Mouse (Mus musculus) gastrocnemius, adult 18-20 months (tissue): ENCODE results near the gene Cphx2. TPM values are rescaled to one million over a fixed set of nuclear protein-coding genes. Genes with fewer than 3 reads are reported as not detected.
"Not testable (repeated sequence)": the region's sequence is repeated elsewhere in the genome, so short reads cannot be mapped to it uniquely, and the experiment has no call there.

Experiments used
- DNase-seq: peaks from one replicate; pipeline ENCODE4 v3.0.0; 2021; ENCODE audit warnings: low spot score
- long read RNA-seq, 2 experiments: library from polyadenylated mRNA; stranded (forward); transcript quantifications; one replicate each; pipeline ENCODE4 v2.0.0; 2021
- total RNA-seq, 2 experiments: library from RNA; stranded (reverse); gene quantifications; 2 replicates each; pipeline ENCODE4 v1.2.3; 2021

Gene Cphx2
- total RNA-seq = not detected
- long read RNA-seq, experiment 1 = 0 reads
- long read RNA-seq, experiment 2 = 0 reads

DNA sequence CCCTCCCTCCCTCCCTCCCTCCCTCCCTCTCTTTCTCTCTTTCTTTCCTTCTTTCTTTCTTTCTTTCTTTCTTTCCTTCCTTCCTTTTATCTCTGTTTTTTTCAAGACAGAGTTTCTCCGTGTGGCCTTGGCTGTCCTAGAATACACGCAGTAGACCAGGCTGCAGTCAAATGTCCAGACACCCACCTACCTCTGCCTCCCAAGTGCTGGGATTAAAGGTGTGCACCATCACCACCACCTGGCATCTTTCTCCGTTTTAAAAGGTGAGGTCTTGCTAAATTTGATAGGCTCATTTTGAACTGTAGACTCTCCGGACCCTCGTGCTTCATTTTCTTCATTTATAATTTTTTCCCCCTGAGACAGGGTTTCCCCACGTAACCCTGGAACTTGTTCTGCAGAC is at the start of gene Cphx2:
Gene Cphx2, plus strand, starts transcription at position 301 of the 400 bp plus-strand sequence.
- DNase-seq = not testable (repeated sequence)

DNA sequence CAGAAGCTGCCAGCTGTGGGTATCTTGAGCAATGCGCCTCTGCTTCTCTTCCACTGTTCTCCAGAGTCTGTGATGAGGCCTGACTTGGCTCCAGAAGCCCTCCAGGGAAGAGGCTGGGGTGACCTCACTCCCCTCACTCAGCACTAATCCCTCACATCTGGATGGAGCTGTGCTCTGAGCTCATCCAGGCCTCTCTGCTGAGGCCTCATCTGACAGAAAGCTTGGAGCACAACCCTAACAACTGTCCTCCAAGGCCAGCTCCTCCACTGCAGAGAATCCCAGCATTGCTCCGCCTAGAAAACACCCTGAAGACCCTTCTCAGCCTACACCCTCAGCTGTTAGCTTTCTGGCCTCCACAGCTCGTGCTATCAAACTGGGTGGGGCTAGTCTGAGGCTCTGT is 47.0 kb upstream of the Cphx2 start:
- not testable (repeated sequence) for DNase-seq

- not testable (repeated sequence) for DNase-seq
Observed at GRCm38 (mm10) chr14:26035439-26035838, 45.9 kb upstream of the Cphx2 start.

DNA sequence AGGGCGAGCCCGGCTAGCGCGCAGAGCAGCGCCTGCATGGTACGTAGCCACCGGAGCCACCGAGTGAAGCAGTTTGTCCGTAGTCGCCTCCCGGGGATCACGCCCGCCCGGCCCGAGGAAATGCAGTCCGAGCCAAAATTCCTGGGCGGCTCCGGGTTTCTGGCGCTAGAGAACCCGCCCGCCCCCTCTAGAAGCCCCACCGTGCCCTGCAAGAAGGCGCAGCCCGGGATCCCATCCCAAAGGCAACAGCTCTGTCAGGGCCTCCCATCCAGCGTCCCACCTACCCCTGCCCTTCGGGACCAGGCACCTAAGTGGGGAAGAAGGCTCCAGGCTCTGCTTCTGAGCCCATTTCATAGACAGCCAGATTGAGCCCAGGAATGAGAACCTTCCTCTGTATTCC is 38.7 kb upstream of the Cphx2 start, which contains the start of gene Gm9780:
Gene Gm9780, minus strand, starts transcription at position 101 of the 400 bp plus-strand sequence.
- not testable (repeated sequence) for DNase-seq

DNA sequence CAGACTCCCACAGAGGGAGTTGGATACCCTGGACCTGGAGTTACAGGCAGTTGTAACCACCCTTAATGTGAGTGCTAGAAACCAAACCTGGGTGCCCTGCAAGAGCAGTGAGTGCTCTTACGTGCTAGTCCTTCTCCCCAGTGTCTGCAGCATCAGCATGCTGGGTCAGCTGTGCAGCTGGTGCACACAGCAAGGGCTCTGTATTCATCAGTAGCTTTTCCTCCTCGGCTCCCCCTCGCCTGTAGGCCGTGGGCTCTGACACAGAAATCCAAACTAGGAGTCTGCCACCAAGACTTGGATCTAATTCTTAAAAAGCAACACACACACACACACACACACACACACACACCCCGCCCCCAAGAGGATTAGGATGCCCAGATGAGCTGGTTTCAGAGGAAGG is 36.3 kb upstream of the Cphx2 start:
- DNase-seq = not testable (repeated sequence)

DNA sequence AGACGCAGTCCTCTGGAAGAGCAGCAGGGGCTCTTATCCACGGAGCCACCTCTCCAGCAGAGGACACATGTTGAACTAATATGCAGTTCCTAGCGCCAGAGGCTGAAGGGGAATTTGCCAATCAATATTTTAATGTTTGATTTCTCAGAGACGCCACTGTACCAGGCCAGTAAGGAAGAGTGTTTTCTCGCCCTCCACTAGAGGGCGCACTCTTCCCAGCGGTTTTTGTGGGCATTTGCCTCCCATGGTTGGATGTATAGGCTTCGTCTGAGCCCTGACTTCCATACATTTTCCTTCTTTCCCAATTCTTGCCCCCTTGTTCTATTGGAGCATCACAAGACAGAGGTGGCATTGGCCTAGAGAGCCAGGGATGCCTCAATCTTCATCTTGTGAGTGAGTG is 34.3 kb upstream of the Cphx2 start:
- not testable (repeated sequence) for DNase-seq

DNA sequence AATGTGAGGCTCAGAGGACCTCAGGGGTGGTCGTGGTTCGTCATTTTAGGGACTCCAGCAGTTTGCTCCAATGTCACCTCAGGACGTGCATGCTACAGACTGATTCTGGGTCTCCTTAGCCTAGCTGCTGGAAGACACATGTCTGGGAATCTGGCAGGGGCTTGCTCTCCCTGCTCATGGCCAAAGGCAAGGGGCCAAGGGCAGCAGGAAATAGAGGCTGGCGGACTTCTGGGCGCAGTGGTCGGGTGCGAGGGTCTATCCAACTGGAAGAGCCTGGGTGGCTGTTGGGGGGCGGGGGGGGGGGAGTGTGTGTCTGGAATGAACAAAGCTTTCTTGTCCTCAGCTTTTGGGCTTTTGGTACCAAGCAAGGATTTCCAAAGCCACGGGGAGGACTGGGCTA is 32.5 kb upstream of the Cphx2 start:
- DNase-seq = not testable (repeated sequence)

DNA sequence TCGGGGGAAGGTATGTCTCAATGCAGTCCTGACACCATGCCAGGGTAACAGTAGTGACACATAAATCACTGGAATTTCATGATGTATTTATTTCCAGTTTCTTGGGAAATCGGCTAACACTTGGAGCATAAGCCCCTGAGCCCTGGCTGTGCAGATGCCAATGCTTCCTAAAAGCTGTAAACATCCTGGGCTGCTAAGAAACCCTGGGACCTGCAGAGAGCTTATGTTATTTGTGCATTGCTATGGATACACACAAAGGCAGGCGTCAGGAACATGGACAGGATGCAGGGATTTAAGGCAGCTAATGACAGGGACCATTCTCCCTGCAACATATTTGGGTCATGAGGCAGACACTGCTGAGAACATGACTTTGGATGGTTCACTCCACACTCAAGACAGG is 23.1 kb upstream of the Cphx2 start:
- DNase-seq = not testable (repeated sequence)

- not testable (repeated sequence) for DNase-seq
Observed at GRCm38 (mm10) chr14:26059362-26059761, 22.0 kb upstream of the Cphx2 start.

DNA sequence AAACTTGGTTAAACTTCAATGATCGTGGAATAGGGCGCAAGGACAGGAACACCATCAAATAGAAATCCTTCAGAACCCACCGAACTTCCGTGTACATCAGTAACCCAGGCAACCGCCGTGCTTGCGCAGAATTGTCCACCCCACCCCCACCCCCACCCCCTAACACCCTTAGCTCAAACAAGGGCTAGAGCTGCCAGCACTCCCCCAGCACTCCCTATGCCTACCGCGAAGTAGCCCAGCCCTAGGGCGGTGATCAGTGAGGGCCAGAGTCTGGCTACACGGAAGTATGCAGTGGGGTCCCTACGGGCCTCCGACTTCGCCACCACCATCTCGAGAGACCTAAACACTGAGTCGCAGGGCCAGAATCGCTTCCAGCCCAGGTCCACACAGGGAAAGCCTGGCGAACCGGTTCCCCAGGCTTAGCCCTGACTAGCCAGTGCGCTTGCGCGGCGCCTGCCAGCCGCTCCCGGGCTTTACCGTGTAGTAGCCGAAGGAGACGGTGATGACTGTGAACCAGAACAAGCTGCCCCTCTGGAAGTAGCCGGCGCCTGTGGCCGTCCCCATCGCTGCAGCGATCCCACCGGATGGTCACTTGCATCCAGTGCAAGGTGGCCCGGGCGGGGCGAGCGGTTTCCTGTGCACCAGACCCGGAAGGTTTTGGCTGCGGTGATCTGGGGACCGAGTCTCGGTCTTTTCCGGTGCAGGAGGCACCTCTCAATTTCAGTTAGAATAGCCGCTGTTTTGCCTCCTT is 14.6 kb upstream of the Cphx2 start:
- not testable (repeated sequence) for DNase-seq

DNA sequence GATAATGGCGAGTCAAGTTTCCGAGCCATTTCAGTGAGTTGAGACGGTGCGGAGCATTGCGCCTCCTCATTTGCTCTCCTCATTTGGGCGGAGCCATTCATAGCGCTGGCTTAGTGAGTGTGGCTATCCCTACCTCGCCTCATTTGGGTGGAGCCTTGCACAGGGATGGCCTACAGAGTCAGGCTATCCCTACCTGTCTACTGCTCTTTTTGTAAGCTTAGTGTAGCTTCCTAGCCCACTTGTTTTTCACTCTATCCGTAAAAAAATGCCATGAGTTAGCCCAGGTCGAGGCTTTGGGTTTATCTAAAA is 14.0 kb upstream of the Cphx2 start, which contains the start of gene Tmem254c:
Gene Tmem254c, minus strand, starts transcription at position 31 of the 309 bp plus-strand sequence.
- DNase-seq = not testable (repeated sequence)

DNA sequence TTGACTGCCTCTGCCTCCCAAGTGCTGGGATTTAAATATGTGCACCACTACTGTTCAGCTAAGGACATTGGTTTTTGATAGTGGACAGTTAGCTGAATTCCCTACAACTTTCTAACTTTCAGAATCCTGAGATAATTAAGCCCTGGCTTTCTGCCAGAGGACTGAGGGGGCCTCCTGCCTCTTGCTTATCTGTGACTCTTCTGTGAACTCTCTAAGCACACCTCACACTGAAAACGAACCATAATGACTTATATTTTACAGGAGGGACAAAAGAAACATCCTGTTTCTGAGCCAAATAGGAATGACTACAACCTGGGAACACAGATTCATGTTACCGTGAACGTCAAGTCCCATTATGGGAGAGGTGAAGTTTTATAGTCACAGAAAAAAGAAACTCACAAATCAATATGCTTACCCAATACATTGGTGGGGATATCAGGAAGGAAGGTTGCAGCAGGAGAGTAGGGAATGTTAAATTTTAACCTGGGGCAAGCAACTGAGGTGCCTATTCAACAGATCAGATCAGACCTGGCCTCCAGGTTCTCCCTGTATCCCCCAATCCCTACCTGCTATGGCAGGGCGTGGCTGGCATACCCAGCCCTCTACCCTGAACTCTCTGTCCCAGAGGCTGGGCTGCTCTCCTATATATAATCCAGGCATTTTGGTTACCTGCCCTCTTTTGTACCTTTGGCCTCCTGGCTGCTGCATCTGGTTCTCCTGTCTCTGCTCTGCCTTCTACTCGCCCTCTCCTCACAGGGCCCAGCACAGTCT is 4.5 kb upstream of the Cphx2 start:
- not testable (repeated sequence) for DNase-seq

DNA sequence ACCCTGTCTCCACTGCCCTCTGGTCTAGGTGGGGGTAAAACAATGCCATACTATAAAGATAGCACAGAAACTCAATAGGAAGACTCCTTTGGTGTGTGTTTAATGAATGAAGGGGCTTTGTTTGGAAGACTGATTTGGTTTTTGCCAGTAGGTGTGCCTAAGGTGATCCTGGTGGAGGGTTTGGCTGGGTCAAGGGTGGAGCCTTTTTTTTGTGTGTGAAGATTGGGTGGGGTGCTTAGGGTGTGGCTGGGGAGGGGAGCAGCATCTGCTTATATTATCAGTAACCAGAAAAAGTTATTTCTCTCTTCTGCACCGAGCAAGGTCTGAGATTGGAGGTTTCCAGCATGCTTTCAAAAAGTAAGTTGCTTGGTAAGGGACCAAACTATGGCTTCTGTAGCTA is 681 bp downstream of the Cphx2 start, which contains the start of gene Cphx3:
Gene Cphx3, plus strand, starts transcription at position 301 of the 400 bp plus-strand sequence.
- not testable (repeated sequence) for DNase-seq

GRCm38 (mm10) chr14:26097622-26098021 is 16.3 kb downstream of the Cphx2 start:
- DNase-seq = not testable (repeated sequence)

- DNase-seq = not testable (repeated sequence)
Observed at GRCm38 (mm10) chr14:26118150-26118549, 36.8 kb downstream of the Cphx2 start, which contains the start of gene Duxbl2. Gene Duxbl2 (plus strand): TSS chr14:26118349.

DNA sequence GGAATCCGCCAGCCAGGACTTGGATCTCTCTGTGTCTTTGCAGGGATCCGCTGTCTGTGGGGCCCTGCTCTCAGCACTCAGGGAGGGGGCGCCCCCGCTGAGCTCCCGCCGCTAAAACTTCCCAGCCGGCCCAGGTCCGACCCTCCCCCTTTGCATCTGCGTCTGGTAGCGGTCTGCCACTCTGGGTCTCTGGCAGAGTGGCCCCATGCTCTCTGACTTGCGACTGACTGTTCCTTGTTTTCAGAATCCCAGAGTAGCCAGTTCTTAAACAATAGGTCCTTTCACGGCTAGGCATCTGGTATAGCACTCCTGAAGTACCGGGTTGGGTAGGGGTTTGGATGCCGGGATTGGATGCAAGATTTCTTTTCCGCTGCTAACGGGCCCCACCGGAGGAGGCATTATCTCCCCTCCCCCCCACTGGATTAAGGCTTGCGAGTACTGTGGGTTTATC is 37.3 kb downstream of the Cphx2 start:
- DNase-seq = not testable (repeated sequence)

DNA sequence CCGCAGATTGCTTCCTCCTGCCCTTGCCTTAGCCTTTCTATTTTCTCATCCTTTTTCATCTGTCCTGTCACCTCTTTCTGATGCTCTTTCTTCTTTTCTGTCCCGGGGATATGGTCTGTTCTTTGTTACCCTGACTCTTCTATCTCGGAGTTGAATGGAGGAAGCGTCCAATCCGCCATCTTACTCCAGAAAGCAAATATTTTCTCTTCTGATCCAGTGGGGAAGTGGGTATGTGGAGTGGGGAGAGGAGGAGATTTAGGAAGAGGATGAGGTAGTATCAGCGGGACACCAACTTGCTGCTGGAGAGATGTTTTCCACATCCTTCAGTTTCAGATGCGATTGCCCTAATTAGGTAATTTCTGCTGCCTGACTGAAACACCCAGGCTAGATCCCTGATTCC is 37.8 kb downstream of the Cphx2 start:
- not testable (repeated sequence) for DNase-seq

Other genes with a start within 250 kb of the Cphx2 start
- gene Anxa11, start 239.4 kb upstream of the Cphx2 start, total RNA-seq = 100 to 1,000 TPM; 100 to 102 TPM
- 1 to 10 TPM; 2.2 to 4.1 TPM for gene Plac9a, start 178.4 kb upstream of the Cphx2 start, total RNA-seq
- gene Tmem254a, start 153.8 kb upstream of the Cphx2 start, total RNA-seq = under 1 TPM; 0.25 to 0.26 TPM
- not detected for gene Cphx1, start 143.2 kb upstream of the Cphx2 start, total RNA-seq
- gene Duxbl1, start 102.9 kb upstream of the Cphx2 start, total RNA-seq = not detected
- gene Gm9780, start 38.8 kb upstream of the Cphx2 start, total RNA-seq = 10 to 100 TPM in 1 of 2 experiments, 1 to 10 TPM in 1; 8.2 to 16.4 TPM
- gene Tmem254c, start 14.2 kb upstream of the Cphx2 start, total RNA-seq = 1 to 10 TPM in 1 of 2 experiments, under 1 TPM in 1; 0.76 to 1.3 TPM
- gene Cphx3, start 781 bp downstream of the Cphx2 start, total RNA-seq = not detected
- gene Duxbl2, start 36.8 kb downstream of the Cphx2 start, total RNA-seq = not detected
- gene Plac9b, start 101.0 kb downstream of the Cphx2 start, total RNA-seq = 10 to 100 TPM; 29.3 to 34.0 TPM
- gene Tmem254b, start 125.5 kb downstream of the Cphx2 start, total RNA-seq = 1 to 10 TPM in 1 of 2 experiments, under 1 TPM in 1; 0.48 to 2.4 TPM
- gene Duxbl3, start 176.4 kb downstream of the Cphx2 start, total RNA-seq = not detected